Mouse (Mus musculus): ENCODE results near the gene Hrk.

Gene Hrk

GRCm38 (mm10) chr5:118164581-118164980 lies at the start of gene Hrk:
Gene Hrk (plus strand): TSS chr5:118164648.
- DNase-seq (ENCODE audit: low read depth, low spot score): no peak
- Histone ChIP-seq H3K36me3 (ENCODE audit: control insufficient read depth, insufficient read depth, low read length, poor library complexity, severe bottlenecking) (no peaks in the 10 kb centered on the region), H3K27me3 (ENCODE audit: control insufficient read depth, insufficient read depth, low read length, poor library complexity, severe bottlenecking) (no peaks in the 10 kb centered on the region; the same call in 1 of the 2 replicates)

- H3K27me3 ChIP-seq (ENCODE audit: control insufficient read depth, insufficient read depth, low read length, poor library complexity, severe bottlenecking): no peaks in the 10 kb centered on the region
- H3K36me3 ChIP-seq (ENCODE audit: control insufficient read depth, insufficient read depth, low read length, poor library complexity, severe bottlenecking): no peaks in the 10 kb centered on the region
- DNase-seq (ENCODE audit: low read depth, low spot score): no peak
These were observed 46.1 kb upstream of the Hrk start for GRCm38 (mm10) chr5:118118351-118118750.

GRCm38 (mm10) chr5:118118922-118119321 lies 45.5 kb upstream of the Hrk start:
- Histone ChIP-seq H3K36me3 (ENCODE audit: control insufficient read depth, insufficient read depth, low read length, poor library complexity, severe bottlenecking) (no peaks in the 10 kb centered on the region), H3K27me3 (ENCODE audit: control insufficient read depth, insufficient read depth, low read length, poor library complexity, severe bottlenecking) (no peaks in the 10 kb centered on the region)
- no peak for DNase-seq (ENCODE audit: low read depth, low spot score)

- H3K27me3 ChIP-seq (ENCODE audit: control insufficient read depth, insufficient read depth, low read length, poor library complexity, severe bottlenecking): no peaks in the 10 kb centered on the region
- no peak for DNase-seq (ENCODE audit: low read depth, low spot score)
- no peaks in the 10 kb centered on the region for H3K36me3 ChIP-seq (ENCODE audit: control insufficient read depth, insufficient read depth, low read length, poor library complexity, severe bottlenecking)
These were observed 43.8 kb upstream of the Hrk start for GRCm38 (mm10) chr5:118120670-118121069.

- no peak for DNase-seq (ENCODE audit: low read depth, low spot score)
- H3K36me3 ChIP-seq (ENCODE audit: control insufficient read depth, insufficient read depth, low read length, poor library complexity, severe bottlenecking): no peaks in the 10 kb centered on the region
- H3K27me3 ChIP-seq (ENCODE audit: control insufficient read depth, insufficient read depth, low read length, poor library complexity, severe bottlenecking): no peaks in the 10 kb centered on the region
These were observed 42.5 kb upstream of the Hrk start for GRCm38 (mm10) chr5:118121928-118122327.

GRCm38 (mm10) chr5:118123096-118123495 lies 41.4 kb upstream of the Hrk start:
- no peak for DNase-seq (ENCODE audit: low read depth, low spot score)
- Histone ChIP-seq H3K27me3 (ENCODE audit: control insufficient read depth, insufficient read depth, low read length, poor library complexity, severe bottlenecking) (no peaks in the 10 kb centered on the region), H3K36me3 (ENCODE audit: control insufficient read depth, insufficient read depth, low read length, poor library complexity, severe bottlenecking) (no peaks in the 10 kb centered on the region; the same call in 1 of the 2 replicates)

GRCm38 (mm10) chr5:118126671-118127070 lies 37.8 kb upstream of the Hrk start:
- H3K27me3 ChIP-seq (ENCODE audit: control insufficient read depth, insufficient read depth, low read length, poor library complexity, severe bottlenecking): no peaks in the 10 kb centered on the region
- no peaks in the 10 kb centered on the region; the same call in 1 of the 2 replicates for H3K36me3 ChIP-seq (ENCODE audit: control insufficient read depth, insufficient read depth, low read length, poor library complexity, severe bottlenecking)
- no peak for DNase-seq (ENCODE audit: low read depth, low spot score)

GRCm38 (mm10) chr5:118128208-118128607 lies 36.2 kb upstream of the Hrk start:
- no peaks in the 10 kb centered on the region; the same call in 1 of the 2 replicates for H3K36me3 ChIP-seq (ENCODE audit: control insufficient read depth, insufficient read depth, low read length, poor library complexity, severe bottlenecking)
- DNase-seq (ENCODE audit: low read depth, low spot score): no peak
- H3K27me3 ChIP-seq (ENCODE audit: control insufficient read depth, insufficient read depth, low read length, poor library complexity, severe bottlenecking): no peaks in the 10 kb centered on the region

GRCm38 (mm10) chr5:118128651-118129050 lies 35.8 kb upstream of the Hrk start:
- H3K27me3 ChIP-seq (ENCODE audit: control insufficient read depth, insufficient read depth, low read length, poor library complexity, severe bottlenecking): no peaks in the 10 kb centered on the region
- DNase-seq (ENCODE audit: low read depth, low spot score): no peak
- H3K36me3 ChIP-seq (ENCODE audit: control insufficient read depth, insufficient read depth, low read length, poor library complexity, severe bottlenecking): no peaks in the 10 kb centered on the region; the same call in 1 of the 2 replicates

GRCm38 (mm10) chr5:118136391-118136790 lies 28.1 kb upstream of the Hrk start:
- Histone ChIP-seq H3K36me3 (ENCODE audit: control insufficient read depth, insufficient read depth, low read length, poor library complexity, severe bottlenecking) (no peaks in the 10 kb centered on the region), H3K27me3 (ENCODE audit: control insufficient read depth, insufficient read depth, low read length, poor library complexity, severe bottlenecking) (no peaks in the 10 kb centered on the region)
- no peak for DNase-seq (ENCODE audit: low read depth, low spot score)

GRCm38 (mm10) chr5:118139630-118140029 lies 24.8 kb upstream of the Hrk start:
- Histone ChIP-seq H3K27me3 (ENCODE audit: control insufficient read depth, insufficient read depth, low read length, poor library complexity, severe bottlenecking) (no peaks in the 10 kb centered on the region), H3K36me3 (ENCODE audit: control insufficient read depth, insufficient read depth, low read length, poor library complexity, severe bottlenecking) (no peaks in the 10 kb centered on the region)
- DNase-seq (ENCODE audit: low read depth, low spot score): no peak

GRCm38 (mm10) chr5:118142471-118142870 lies 22.0 kb upstream of the Hrk start:
- no peak for DNase-seq (ENCODE audit: low read depth, low spot score)
- Histone ChIP-seq H3K27me3 (ENCODE audit: control insufficient read depth, insufficient read depth, low read length, poor library complexity, severe bottlenecking) (no peaks in the 10 kb centered on the region), H3K36me3 (ENCODE audit: control insufficient read depth, insufficient read depth, low read length, poor library complexity, severe bottlenecking) (no peaks in the 10 kb centered on the region)

GRCm38 (mm10) chr5:118143211-118144026 lies 21.0 kb upstream of the Hrk start:
- no peak for DNase-seq (ENCODE audit: low read depth, low spot score)
- H3K27me3 ChIP-seq (ENCODE audit: control insufficient read depth, insufficient read depth, low read length, poor library complexity, severe bottlenecking): no peaks in the 10 kb centered on the region
- H3K36me3 ChIP-seq (ENCODE audit: control insufficient read depth, insufficient read depth, low read length, poor library complexity, severe bottlenecking): no peaks in the 10 kb centered on the region

GRCm38 (mm10) chr5:118144327-118144726 lies 20.1 kb upstream of the Hrk start:
- no peak for DNase-seq (ENCODE audit: low read depth, low spot score)
- Histone ChIP-seq H3K27me3 (ENCODE audit: control insufficient read depth, insufficient read depth, low read length, poor library complexity, severe bottlenecking) (no peaks in the 10 kb centered on the region), H3K36me3 (ENCODE audit: control insufficient read depth, insufficient read depth, low read length, poor library complexity, severe bottlenecking) (no peaks in the 10 kb centered on the region)

GRCm38 (mm10) chr5:118144770-118145169 lies 19.7 kb upstream of the Hrk start:
- H3K36me3 ChIP-seq (ENCODE audit: control insufficient read depth, insufficient read depth, low read length, poor library complexity, severe bottlenecking): no peaks in the 10 kb centered on the region
- H3K27me3 ChIP-seq (ENCODE audit: control insufficient read depth, insufficient read depth, low read length, poor library complexity, severe bottlenecking): no peaks in the 10 kb centered on the region
- DNase-seq (ENCODE audit: low read depth, low spot score): no peak

GRCm38 (mm10) chr5:118145458-118145857 lies 19.0 kb upstream of the Hrk start:
- no peak for DNase-seq (ENCODE audit: low read depth, low spot score)
- no peaks in the 10 kb centered on the region for H3K36me3 ChIP-seq (ENCODE audit: control insufficient read depth, insufficient read depth, low read length, poor library complexity, severe bottlenecking)
- no peaks in the 10 kb centered on the region for H3K27me3 ChIP-seq (ENCODE audit: control insufficient read depth, insufficient read depth, low read length, poor library complexity, severe bottlenecking)

All from splenic B cell, adult 2 months (primary cell).